Mouse (Mus musculus) frontal cortex, postnatal 10 days (tissue): Measurements from ENCODE around the gene Zbtb9.

Source experiments
- DNase-seq, 2 experiments: peaks; one replicate each; pipeline ENCODE4 v3.0.0; 2022; ENCODE audit warnings: low spot score in 2 of 2, mixed read lengths in 1 of 2

Gene Zbtb9

GRCm38 (mm10) chr17:27040304-27041045 lies 67.5 kb downstream of the Zbtb9 start:
- DNase-seq = no peak

DNA sequence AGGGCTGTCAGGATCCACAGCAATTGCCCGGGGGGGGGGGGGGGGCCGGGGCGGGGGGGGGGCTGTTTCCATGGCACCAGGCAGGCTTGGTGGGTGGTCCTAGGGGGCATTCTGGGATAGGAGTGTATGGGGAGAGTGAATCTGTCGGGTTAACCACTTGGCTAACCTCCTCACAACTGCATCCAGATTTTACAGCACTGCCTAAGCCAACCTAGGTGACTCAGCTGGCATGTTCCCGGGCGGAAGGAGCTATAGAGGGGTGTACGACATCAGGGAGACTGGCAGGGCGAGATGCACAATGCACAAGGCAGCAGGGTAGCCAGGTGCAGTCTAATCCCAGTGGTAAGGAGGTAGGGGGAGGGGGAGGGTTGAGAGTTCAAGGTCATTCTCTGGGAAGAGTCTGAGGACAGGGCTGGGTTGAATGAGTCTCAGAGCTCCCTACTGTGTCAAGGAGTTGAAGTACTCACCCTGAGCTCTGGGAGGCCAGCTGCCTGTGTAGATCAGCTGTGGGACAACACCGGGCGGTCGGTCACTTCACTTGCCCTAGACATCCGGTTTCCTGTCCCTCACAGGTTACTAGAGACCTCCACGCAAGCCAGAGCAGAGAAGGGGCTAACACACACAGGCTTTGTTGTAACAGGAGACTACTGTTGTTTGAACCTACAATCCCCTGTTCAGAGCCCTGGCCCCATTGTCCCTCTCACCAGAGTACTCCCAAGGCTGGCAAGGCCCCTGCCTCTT lies 68.2 kb downstream of the Zbtb9 start:
- DNase-seq = no peak

DNA sequence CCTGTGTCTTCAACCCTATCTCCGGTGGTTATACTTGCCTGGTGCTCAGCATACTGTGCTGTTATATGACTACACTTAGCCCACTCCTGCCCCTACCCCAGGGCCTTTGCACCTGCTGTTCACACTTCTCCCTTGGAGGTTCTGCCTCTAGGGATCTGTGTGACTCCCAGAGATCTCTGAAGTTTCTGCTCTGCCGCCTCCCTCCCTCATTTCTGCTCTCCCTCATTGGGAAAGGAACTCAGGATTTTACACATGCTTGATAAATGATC lies 68.8 kb downstream of the Zbtb9 start:
- no peak for DNase-seq

GRCm38 (mm10) chr17:27042840-27043239 lies 69.9 kb downstream of the Zbtb9 start:
- no peak for DNase-seq

DNA sequence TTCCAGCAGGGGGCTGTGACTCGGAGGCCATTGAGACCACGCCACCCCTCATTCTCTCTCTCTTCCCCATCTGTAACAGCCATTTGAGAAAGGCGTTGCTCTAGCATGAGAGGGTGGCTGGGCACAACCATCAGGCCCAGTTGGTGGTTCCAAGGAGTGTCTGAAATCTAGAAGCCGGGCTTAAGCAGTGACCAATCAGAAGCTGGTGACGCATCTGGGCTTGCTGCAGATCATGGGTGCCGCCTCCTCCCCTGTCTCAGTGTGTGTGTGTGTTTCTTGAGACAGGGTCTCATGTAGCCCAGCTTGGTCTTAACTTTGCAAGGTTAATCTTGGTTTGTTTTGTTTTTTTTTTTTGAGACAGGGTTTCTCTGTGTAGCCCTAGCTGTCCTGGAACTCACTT lies 72.2 kb downstream of the Zbtb9 start:
- no peak for DNase-seq

- DNase-seq = no peak
These were observed 74.9 kb downstream of the Zbtb9 start for GRCm38 (mm10) chr17:27047762-27048444.

- peak; percentile 32 to 40 for DNase-seq
These were observed 75.7 kb downstream of the Zbtb9 start for GRCm38 (mm10) chr17:27048445-27049239.

- DNase-seq = no peak
These were observed 77.9 kb downstream of the Zbtb9 start for GRCm38 (mm10) chr17:27050853-27051252.

DNA sequence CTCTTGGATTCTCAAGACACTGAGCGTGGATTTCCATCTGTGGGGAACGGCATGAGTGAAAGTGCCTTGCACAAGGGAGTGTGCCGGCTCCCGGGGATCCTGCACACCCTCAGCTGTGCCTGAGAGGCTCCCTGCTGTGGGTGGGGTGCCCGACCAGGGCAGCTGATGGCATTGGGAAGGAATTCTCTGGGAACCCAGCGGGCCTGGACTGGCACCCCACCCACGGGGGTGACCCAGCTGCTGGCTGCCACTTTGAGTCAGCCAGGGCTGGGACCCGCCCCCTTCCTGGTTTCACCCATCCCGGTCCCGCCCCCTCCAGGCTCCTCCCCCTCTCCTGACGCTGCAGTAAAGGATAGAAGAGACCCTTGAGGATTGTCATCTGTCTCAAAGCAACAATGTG lies 78.5 kb downstream of the Zbtb9 start:
- no peak for DNase-seq

DNA sequence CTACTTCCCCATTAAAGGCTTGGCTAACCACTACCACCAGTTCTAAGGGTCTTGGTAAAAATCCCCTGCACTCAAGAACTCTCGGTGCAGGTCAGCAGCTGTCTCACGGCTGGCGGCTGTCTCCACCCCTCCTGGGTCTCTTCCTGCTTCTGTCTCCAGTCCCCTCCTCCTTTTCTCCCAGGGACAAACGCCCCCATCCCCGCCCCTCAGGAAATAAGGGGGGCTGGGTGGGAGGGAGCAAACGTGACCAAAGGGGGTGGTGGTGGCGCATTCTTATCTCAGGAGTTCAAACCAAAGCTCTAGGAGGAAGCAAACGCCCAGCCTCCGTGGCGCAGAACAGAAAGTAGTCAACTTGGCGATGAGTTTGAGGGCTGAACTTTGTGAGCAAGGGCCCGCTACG lies 83.2 kb downstream of the Zbtb9 start:
- no peak for DNase-seq

DNA sequence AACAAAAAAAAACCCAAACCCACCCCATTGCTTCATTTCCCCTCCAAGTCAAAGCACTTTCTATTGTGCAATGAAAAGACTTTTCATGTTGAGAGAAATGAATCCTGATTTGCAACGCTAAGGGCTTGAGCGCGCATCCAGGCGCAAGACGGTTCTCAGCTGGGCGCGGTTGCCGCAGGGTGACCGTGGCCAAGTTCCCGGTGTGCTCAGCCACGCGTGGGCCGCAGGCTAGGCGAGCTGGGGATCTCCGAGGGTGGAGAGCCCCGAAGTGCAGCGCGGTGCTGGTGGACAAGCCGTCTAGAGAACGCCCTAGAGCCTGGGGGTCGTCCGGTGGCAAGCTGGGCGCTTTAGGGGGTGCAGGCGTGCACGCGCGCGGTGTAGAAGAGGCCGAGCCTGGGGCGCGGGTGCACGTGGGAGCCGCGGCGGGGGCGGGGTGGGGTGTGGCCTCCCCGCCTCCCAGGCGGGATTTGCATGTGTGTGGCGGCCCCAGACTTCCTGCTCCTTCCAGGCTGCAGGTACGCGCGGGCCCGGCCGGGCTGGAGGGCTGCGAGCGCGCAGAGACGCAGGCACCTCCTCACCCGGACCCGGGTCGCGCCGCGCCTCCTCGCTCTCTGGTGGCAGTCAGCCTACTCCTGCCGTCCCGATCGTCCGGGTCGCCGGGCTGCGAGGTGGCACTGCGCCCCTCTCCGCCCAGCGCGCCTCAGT lies 84.0 kb downstream of the Zbtb9 start, which contains the start of gene Itpr3:
TSS of gene Itpr3 (plus strand) at position 493 of the 705 bp plus-strand sequence.
- no peak for DNase-seq

DNA sequence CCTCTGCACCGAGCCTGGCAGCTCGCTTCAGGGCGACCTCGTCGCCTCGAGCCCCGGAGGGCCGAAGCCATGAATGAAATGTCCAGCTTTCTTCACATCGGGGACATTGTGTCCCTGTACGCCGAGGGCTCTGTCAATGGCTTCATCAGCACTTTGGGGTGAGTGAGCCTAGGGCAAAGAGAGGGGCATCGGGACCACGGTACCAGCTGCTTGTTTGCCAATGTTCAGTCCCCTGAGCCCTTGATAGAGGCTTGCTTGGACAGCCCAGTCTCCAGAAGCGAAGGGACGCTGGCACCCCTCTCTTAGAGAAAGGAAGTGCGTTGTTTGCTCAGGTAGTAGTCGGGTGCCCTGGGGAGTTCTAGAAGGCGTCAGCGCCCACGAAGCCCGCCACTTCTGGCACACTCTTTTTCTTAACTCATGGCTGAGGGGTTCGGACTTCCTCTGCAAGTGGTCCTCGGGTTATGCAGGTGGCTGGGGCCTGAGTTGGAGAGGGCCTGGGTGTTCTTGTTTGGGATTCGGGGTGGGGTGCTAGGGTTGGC lies 84.6 kb downstream of the Zbtb9 start:
- no peak for DNase-seq
